Mouse (Mus musculus): ENCODE measurements around the gene 1700084M14Rik. TPM values are rescaled to one million over a fixed set of nuclear protein-coding genes. Genes with fewer than 3 reads are reported as not detected.
"Not testable (repeated sequence)": the region's sequence is repeated elsewhere in the genome, so short reads cannot be mapped to it uniquely, and the experiment has no call there.

The 1700084M14Rik gene
- not detected in 2 replicates for polyA plus RNA-seq (2012; ENCODE audit: insufficient read depth, insufficient read length, low replicate concordance, missing spikeins)

GRCm38 (mm10) chrX:91575811-91576210, at the start of gene 1700084M14Rik:
TSS of gene 1700084M14Rik (minus strand) at chrX:91575911.
- H3K4me1 ChIP-seq (ENCODE audit: control insufficient read depth, insufficient read depth, low read length), result not testable (repeated sequence)
- 91% methylated on average over 3 of the region's 3 CpGs for whole genome bisulfite sequencing

More at GRCm38 (mm10) chrX:91575811-91576210, at the start of gene 1700084M14Rik:
- H3K27ac ChIP-seq (ENCODE audit: insufficient read depth, low read depth, low read length); H3K4me3 ChIP-seq (ENCODE audit: insufficient read depth, low read depth, low read length): not testable (repeated sequence)

Other genes with a start within 250 kb of the 1700084M14Rik start
- not detected in 2 replicates for gene Mageb2, start 244.2 kb downstream of the 1700084M14Rik start, polyA plus RNA-seq (2012; ENCODE audit: insufficient read depth, insufficient read length, low replicate concordance, missing spikeins)
- gene Gm5072, start 183.4 kb downstream of the 1700084M14Rik start, polyA plus RNA-seq (2012; ENCODE audit: insufficient read depth, insufficient read length, low replicate concordance, missing spikeins), result not detected in 2 replicates
- gene Gm8914, start 95.8 kb downstream of the 1700084M14Rik start, polyA plus RNA-seq (2012; ENCODE audit: insufficient read depth, insufficient read length, low replicate concordance, missing spikeins), result not detected in 2 replicates
- not detected in 2 replicates for gene Gm14781, start 56.3 kb upstream of the 1700084M14Rik start, polyA plus RNA-seq (2012; ENCODE audit: insufficient read depth, insufficient read length, low replicate concordance, missing spikeins)
- not detected in 2 replicates for gene Mageb5, start 207.1 kb upstream of the 1700084M14Rik start, polyA plus RNA-seq (2012; ENCODE audit: insufficient read depth, insufficient read length, low replicate concordance, missing spikeins)